Mouse (Mus musculus) adrenal gland, postnatal 36 days (tissue): ENCODE measurements around the gene Ppfibp2. TPM values are rescaled to one million over a fixed set of nuclear protein-coding genes. Genes with fewer than 3 reads are reported as not detected.

Experiments
- DNase-seq, 2 experiments: peaks; one replicate each; pipeline ENCODE4 v3.0.0; 2021; ENCODE audit warnings: mixed read lengths in 1 of 2
- long read RNA-seq, 2 experiments: library from polyadenylated mRNA; stranded (forward); transcript quantifications; one replicate each; pipeline ENCODE4 v2.0.0; 2021; ENCODE audit warnings: borderline sequencing depth in 2 of 2
- total RNA-seq, 2 experiments: library from RNA; stranded (reverse); gene quantifications; 2 replicates each; pipeline ENCODE4 v1.2.3; 2021

The Ppfibp2 gene
- total RNA-seq: 1 to 10 TPM; 4.8 to 5.7 TPM
- long read RNA-seq, experiment 1, partial matches to known transcripts: 1 of 2 reads
- long read RNA-seq, experiment 1, other reads (novel, unspliced or antisense): 1 of 2 reads
- long read RNA-seq, experiment 2, partial matches to known transcripts: 0 of 2 reads
- long read RNA-seq, experiment 2, other reads (novel, unspliced or antisense): 2 of 2 reads

DNA sequence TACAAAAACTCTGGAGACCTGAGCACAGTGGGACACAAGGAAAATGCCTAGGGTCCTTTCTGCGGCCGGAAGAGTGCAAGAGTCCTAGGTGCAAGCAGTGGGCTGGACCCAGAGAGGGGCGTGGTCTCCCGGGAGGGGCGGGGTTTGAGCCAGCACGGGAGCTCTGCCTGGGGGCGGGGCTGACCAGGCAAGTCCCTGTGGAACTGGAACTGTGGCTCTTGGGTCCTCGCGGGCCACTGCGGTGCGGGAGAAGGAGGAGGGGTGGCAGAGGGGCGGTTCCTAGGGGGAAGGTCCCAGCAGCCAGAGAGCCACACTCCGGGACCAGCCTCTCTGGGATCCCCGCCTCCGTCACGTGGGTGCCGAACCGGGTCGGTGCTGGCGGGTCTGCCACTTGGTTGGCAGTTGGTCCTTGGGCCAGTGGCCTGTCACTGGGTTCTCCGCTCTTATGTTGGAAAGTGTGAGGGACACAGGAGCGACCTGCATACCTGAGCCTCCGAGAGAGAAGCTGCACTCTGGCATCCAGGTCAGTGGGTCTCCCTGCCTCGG lies at the start of gene Ppfibp2:
Gene Ppfibp2, plus strand, starts transcription at position 351 of the 546 bp plus-strand sequence.
- DNase-seq: peak; percentile 97 to 99

DNA sequence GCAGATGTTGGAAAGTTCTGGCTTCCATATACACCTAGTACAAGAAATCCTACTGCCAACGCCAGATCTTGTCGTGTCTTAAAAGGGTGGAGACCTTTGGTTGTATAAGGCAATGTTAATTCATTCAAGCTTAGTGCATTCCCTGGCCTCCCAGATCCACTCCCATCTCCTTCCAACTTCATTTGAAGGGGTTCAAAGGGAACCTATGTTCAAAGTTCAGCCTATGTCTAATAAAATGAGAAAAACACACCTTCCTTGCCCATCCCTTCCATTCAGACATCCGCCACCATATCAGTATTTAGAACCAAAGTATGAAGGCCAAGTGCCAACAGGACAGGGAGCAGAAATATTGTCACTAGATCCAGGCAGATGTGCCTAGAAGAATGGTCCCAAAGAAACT lies 47.1 kb upstream of the Ppfibp2 start:
- DNase-seq: no peak

DNA sequence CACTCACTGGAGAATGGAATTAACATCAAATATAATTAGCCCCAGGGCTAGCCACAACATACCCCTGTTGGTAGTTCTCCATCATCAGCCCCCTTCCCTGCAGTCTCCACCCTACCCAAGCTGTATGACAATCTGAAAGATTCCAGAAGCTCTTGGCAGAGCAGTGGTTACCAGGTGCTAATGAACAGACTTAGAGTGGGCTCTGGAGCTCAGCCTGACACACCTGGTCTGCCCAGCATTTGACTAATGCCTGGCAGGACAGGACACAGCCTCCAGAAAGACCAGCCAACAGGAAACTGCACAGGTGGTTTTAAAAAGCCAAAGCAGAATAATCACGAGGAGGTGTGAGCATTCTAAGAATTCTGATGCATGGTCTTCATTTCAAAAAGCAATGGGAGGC lies 41.5 kb upstream of the Ppfibp2 start:
- DNase-seq: no peak

DNA sequence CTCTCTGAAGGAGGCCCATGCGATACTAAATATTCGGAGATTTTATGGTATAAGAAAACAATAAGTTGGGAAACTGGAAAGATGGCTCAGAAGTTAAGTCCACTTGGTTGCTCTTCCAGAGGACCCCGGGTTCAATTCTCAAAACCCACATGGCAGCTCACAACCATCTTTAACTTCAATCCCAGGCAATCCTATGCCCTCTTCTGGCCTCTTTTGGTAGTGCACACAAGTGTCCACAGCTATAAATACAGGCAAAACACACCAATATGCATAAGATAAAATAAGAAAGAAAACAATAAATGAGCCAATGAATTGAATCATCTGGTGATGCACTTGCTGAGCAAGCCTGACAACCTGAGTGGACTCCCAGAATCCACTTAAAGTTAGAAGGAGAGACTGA lies 39.1 kb upstream of the Ppfibp2 start:
- peak in 1 of 2 experiments; percentile 18 for DNase-seq

DNA sequence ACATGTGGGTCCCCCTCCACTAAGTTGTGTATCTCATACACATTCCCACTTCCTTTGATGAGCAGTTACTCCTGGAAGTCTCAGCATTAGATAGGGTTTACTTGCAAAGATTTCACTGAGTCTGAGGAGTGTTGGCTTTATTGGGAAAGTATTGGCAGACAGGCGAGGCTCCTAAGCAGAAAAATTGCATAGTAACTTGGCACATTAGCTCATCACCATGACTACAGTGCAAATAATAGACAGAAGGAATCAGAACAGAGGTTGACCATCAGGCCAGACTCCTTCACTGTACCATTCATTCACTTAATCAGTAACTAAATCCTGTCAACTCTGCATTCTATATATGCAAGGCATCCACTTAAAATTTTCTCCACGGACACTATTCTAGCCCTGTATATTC lies 34.3 kb upstream of the Ppfibp2 start:
- no peak for DNase-seq

DNA sequence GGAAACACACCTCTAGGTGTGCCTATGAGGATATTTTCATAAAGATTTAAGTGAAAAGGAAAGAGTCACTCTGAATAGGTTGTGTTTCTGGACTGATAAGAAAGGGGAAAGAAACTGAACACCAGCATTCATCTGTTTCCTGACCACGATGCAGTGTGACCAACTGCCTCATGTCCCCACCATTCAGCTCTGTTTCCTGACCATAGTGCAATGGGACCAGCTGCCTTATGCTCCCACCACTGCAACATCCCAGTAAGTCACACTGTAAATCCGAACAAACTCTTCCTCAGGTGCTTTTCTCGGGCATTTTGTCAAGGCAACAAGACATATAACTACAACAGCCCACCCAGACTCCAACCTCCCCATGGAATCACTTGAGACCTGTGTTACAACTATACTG lies 33.4 kb upstream of the Ppfibp2 start:
- DNase-seq: no peak

DNA sequence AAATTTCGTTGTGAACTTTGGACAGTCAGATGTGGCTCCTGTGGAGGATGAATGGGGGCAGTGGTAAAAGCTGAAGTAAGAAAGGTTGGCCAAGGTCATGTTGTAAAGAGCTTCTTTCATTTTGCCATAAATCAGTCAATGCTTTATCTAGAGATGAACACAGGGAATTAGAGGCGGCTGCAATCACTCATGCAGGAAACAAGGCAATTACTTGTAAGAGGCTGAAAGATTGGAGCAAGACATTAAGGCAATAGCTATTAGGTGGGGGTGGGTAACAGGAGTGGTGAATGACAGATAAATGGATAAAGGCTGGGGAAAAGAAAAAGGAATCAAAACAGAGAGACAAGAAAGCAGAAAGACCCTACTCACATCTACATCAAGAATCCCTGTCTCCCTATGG lies 31.3 kb upstream of the Ppfibp2 start:
- no peak for DNase-seq

DNA sequence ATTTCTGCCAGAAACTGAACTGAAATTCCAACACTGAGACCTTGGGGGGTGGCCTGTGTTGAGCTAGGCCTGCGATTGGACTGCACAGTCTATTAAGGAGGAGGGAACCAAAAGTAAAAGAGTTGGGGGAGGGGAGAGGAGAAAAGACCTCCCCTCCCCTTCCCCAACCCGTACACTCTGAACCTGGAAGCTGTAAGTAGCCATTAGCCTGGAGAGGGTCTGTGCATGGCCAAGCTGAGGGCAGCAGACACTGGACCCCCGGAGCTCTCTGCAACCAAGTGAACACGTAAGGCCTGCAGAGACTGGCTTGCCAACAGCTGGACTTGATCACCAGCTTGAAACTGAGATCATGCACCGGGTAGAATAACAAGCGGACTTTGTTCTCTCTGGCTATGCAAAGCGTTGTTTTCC lies 27.7 kb upstream of the Ppfibp2 start, which contains the start of gene Olfml1:
Gene Olfml1, plus strand, starts transcription at position 186 of the 411 bp plus-strand sequence.
- peak in 1 of 2 experiments; percentile 7 for DNase-seq

DNA sequence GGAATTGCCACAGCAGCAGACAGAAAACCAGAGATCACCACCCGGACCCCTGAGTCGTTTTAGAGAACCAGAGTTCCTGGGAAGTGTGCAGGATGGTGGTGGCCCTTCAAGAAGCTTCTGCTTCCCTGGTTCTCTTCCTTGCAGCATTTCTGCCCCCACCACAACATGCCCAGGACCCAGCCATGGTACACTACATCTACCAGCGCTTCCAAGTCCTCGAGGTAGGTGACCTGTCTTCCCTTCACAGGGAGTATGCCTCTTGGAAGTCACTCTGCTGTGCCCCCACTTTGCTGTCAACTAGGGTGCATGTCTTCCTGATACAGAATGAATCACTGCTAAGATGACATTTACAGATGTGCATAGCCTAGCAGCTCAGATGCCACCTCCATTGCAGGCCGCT lies 27.3 kb upstream of the Ppfibp2 start:
- DNase-seq: no peak

DNA sequence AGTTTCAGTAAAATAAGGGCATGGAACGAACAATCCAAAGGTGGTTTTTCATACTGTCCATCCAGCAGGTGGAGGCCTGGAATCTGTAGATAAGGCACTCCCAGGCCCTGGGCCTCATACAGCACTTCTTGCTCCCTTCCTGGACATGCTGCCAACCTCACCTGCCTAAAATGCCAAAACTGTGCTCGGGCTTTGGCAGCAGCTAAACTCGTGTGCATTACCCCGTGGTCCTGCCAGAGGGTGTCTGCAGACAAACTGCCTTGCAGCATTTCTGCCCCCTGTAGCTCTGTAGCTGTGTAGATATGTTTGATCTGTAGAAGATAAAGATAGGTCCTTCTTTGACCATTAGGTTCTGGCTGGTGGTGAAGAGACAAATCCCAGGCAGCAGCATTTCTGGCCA lies 26.0 kb upstream of the Ppfibp2 start:
- DNase-seq: no peak

DNA sequence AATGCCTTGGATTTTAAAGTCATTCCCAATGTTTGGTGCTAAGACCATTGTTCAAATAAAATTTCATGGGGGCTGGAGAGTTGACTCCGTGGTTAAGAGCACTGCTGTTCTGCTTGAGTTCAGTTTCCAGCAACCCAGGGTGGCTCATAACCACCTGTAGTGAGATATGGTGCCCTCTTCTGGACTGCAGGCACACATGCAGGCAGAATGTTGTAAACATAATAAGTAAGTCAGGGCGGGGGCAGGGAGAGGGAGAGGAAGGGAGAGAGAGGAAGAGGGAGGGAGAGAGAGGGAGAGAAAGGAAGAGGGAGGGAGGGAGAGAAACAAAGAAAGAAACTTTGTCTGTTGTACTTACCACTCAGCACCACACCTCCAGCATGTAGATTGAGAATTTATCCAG lies 21.2 kb upstream of the Ppfibp2 start:
- no peak for DNase-seq

DNA sequence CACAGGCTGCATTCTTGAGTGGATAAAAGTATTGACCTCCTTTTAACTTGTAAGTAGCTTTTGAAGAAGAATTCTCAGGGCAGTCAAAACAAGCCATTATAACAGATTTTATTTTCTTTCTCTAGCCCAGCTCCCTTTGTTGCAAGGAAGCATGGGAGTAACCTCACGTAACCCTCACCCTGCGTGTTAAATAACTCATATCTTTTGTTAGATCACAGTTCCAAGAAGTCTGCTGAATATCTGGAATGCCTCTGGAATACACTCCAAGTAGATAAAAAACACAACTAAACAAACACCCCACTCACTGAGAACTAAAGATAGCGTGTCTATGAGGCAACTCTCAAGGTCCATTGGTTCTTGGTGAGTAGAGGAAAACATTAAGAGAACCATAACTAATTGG lies 20.7 kb upstream of the Ppfibp2 start:
- DNase-seq: no peak

DNA sequence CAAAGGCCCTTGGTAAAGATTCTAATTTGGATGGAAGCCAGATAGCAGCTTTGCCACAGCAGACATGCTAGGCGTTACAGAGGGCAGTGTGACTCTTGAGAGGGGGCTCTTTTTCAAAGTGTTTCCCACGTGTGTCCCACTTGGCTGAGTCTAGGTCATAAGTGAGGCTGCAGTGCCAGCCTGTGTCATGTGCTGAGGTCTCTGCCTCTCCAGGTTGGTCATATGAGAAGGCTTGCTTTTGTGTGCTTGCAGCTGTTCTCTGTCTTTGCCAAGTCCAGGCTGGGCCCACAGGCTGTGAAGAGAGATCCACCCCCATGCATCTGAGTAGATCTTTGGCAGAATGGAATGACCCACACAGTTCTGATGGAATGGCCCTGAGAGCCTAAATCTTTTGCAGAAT lies 2.4 kb upstream of the Ppfibp2 start:
- DNase-seq: no peak

DNA sequence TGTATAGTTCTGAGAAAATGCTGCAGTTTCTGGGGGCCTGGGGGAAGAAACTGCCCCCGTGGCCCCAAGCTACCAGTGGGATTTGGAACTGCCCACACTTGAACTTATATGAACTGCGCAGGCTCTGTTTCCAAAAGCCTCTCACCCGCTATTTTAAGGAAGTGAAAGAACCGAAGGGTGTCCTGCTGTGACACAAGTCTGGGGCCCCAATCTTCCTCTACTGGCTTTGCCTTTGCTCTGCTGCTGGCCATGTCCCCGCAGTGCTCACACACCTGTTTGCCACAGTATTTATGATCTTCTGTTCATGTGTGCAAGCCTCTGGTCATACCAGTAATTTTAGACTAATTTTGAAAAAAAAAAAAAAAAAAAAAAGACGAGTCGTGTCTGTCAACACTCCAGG lies 1.1 kb upstream of the Ppfibp2 start:
- no peak for DNase-seq

DNA sequence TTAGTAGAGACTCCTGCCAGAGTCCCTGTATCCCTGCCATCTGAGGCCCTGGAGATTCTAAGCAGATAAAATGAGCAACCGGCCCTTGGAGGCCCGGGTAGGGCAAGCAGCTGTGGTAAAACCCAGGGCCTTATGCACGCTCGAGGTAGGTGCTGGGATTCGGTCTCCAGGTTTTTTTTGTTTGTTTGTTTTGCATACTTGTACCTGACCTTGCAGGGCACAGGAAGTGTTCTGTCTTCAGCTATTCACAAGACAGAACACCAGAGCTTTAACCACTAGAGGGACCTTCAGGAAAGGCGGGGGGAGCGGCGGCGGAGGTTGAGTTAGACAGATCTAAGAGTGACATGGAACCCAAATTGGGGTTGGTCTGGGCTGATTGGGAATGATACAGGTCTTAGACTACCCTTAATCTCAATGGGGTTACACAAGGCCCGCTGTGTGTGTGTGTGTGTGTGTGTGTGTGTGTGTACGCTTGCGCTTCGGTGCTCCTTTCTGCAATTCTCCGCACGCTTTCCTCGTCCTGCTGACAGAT lies 616 bp upstream of the Ppfibp2 start:
- DNase-seq: peak; percentile 49 to 72

DNA sequence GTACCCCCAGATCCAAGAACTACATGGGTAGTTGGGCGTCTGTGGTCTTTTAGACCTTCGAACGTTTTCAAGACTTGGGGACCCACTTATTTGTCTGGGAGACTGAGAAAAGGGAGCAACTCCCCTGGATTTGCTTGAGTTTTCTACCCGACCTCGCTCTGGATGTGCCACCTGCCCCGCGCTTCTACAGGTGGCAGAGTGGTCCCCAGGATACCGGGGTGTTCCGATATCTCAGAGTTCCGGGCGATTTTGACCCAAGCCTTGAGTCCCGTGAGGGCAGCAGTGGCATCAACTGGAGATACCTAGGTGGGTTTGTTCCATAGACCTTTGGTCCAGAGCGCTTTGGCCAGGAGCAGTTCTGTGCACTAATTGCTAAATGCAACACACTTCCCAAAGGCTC lies 419 bp downstream of the Ppfibp2 start:
- DNase-seq: no peak

DNA sequence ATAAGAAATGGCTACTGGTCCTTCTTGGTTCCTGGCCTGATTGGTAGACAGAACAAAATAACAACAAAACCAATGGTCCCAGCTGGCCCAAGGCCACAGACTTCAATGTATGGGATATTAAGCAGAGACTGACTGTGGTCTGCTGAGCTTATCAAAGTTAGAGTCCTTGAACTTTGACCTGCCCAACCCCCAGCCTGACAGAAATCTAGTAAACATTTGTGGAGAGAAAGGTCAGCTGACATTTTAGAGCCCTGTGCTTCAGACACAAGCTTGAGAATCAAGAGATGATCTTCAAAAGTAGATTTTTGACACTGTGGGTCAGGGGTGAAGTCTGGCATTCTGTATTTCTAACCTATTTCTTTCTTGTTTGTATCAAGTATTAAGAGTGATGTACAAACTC lies 1.7 kb downstream of the Ppfibp2 start:
- DNase-seq: no peak

DNA sequence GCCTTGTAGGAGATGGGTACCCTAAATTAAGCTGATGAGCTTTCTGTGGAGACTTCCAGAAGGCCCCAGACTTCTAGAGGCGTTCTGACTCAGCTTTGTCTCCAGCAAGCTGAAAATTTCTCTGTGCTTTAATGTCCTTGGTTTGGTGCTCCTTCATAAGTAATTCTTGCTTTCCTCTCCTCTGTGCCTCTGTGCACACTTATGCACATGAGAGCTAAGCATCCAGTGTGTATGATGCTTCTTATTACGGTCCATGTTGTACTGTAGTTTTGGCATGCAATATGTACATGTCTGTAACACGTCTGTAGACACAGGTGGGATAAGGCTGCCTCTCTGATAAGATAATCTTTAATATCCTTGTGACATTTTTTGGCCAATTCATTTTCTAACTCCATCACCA lies 2.9 kb downstream of the Ppfibp2 start:
- DNase-seq: no peak

DNA sequence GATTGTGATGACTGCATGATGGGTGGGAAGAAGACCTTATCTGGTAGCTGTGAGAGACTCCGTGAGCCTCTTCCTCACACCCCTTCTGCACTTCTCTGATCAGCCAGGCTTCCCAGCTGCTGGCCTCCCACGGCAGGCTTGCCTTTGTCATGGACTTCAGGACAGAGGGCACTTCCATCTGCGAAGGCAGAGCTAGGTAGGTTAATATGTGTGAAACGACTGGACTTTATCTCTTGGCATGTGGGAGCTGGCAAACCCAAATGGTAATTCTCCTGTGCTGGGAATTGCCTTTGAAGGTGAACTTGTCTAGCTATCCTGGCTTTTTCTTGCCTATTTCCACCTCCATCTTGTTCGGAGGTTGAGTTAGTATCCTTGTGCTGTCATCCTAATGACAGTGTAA lies 5.6 kb downstream of the Ppfibp2 start:
- DNase-seq: no peak

DNA sequence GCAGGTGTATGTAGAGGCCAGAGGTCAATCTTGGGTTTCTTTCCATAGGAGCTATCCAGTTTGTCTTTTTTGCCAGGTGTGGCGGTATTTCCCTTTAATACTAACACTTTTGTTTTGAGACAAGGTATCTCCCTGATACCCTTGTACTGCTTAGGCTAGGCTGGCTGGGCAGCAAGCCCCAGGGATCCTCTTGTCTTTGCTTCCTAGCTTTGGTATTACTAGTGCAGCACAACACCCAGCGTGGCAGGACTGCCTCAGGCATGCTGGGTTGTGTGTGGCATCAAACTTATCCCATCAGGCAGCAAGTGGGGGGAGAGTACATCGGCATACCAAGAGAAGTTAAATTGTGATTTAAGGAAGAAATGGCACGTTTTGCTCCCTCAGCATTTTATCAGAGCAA lies 7.5 kb downstream of the Ppfibp2 start:
- no peak for DNase-seq

DNA sequence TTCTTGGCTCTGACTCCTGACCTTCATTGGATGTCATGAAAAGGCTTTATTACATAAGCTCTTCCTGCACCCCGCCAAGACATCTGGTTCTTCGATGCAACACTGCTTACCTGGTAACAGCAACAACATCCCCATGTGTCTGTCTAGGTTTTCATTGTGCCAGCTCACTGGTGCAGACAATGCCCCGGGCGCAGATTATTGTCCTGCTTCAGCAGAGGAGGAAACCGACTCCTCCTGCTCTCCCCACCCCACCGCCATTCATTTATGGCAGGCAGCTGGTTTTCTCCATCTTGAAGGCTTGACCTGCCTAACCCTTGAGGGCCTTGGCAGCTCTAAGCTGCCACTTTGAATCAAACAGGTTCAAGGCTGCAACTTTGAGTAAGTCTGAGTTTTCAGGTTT lies 7.9 kb downstream of the Ppfibp2 start:
- no peak for DNase-seq

DNA sequence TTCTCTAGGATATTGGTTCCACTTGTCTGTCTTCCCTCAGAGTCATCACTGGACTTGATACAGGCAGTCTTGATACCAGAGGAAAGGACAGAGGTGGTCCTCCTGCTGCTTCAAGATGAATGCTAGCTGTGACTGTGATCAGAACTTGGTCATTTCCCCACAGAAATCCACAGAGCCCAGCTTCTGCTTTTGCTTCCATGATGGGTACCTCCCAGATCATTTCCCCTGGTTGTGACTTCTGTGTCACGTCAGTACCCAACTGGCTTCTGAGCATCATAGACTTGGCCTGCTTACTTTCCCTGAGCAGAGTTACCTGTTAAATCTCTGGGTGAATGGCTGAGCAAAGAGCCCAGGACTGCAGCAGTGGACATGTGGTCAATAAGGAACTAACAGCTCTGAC lies 12.8 kb downstream of the Ppfibp2 start:
- no peak for DNase-seq

DNA sequence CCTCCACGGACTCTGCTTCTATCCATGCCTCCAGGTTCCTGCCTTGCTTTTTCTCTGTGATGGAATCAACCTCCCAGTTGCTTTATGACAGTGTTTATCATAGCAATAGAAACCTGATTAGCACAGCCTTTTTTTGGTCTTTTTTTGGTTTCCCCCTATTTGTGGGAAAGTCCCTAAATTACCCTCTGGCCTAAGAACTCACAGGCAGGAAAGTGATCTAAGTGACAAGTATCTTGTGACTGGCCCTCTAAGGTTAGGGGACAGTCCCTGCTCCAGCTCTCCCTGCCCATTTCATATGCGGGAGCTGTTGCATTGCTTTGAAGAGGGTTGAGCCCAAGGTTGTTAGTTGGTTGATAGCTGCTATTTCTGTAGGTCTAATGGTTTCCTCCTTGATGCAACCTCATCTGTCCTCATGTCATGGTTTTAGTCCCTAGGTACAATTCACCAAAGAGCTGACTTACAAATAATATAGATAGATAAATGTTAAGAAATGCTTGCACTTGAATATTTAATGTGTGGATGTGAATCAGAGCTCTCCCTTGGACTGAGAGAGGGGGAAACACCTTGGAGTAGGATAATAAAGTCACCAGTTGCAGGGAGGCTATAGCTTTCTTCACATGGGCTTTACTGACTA lies 14.7 kb downstream of the Ppfibp2 start:
- DNase-seq: no peak

DNA sequence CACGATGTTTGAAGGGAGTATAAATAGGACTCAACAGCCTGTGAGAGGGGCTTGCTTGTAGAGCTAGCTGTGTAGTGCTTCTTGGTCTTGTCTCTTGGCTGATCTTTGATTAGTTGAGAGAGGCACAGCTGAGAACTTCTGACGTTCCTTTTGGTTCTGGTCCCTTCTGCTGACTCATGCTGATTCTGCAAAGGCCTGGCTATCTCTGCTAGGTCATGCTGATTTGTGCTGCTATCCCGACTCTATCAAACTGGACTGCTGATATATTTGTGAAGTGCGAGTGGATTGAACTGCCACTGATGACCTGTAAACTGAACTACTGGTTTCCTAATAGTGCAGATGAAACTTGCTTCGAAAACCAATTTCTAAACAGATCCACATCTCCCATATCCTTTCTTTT lies 15.9 kb downstream of the Ppfibp2 start:
- no peak for DNase-seq
